Mouse (Mus musculus): Measurements from ENCODE around the gene Adcy10.

- TF ChIP-seq CTCF (IDR thresholded peaks at IDR 0.05; ENCODE audit: low read depth) (0 out of 2 replicates have a peak, but pooled peaks have one; percentile 20), EP300 (optimal IDR thresholded peaks at IDR 0.05) (no peak)
Observed at GRCm38 (mm10) chr1:165609495-165610320, 124.7 kb downstream of the Adcy10 start.

Data from stomach, postnatal 0 days (tissue).